Mouse (Mus musculus) MEL (cell line): ENCODE measurements around the gene Gfod1. TPM values are rescaled to one million over a fixed set of nuclear protein-coding genes. Genes with fewer than 3 reads are reported as not detected.

Experiments used
- DNase-seq: peaks from one replicate; pipeline ENCODE4 v3.0.0; 2011; ENCODE audit warnings: low read depth, low spot score
- H3K27ac ChIP-seq: 2 replicates; pipeline ENCODE4 v1.5.1; 2012; ENCODE audit warnings: low read depth, mild to moderate bottlenecking, control low read depth, low read length, moderate library complexity; ENCODE audit not compliant: control insufficient read depth
- H3K27me3 ChIP-seq, 2 experiments: fragments of 150-350 bp in 1 of 2; sonication (generic) in 1 of 2; 2 replicates each; pipeline ENCODE4 v1.6.1; 2012; ENCODE audit warnings: low read length in 2 of 2, mild to moderate bottlenecking in 2 of 2, improper control_type of control experiment in 1 of 2, moderate library complexity in 1 of 2; ENCODE audit not compliant: insufficient read depth in 2 of 2, control insufficient read depth in 1 of 2
- H3K36me3 ChIP-seq, 2 experiments: 2 replicates each; pipeline ENCODE4 v1.6.1; 2012 to 2014; ENCODE audit warnings: low read length in 2 of 2, improper control_type of control experiment in 1 of 2, inconsistent platforms in 1 of 2, mild to moderate bottlenecking in 1 of 2; ENCODE audit not compliant: insufficient read depth in 2 of 2, control insufficient read depth in 1 of 2
- H3K4me1 ChIP-seq, 2 experiments: fragments of 150-350 bp in 1 of 2; sonication (generic) in 1 of 2; 2 replicates each; pipeline ENCODE4 v1.6.1; 2012; ENCODE audit warnings: low read length in 2 of 2, improper control_type of control experiment in 1 of 2, mild to moderate bottlenecking in 1 of 2; ENCODE audit not compliant: insufficient read depth in 2 of 2, control insufficient read depth in 1 of 2
- H3K4me3 ChIP-seq, 2 experiments: fragments of 150-350 bp in 1 of 2; sonication (generic) in 1 of 2; 2 replicates each; pipeline ENCODE4 v1.5.1; 2012; ENCODE audit warnings: low read depth in 2 of 2, low read length in 2 of 2, mild to moderate bottlenecking in 2 of 2, moderate library complexity in 2 of 2, control low read depth in 1 of 2, improper control_type of control experiment in 1 of 2; ENCODE audit not compliant: control insufficient read depth in 1 of 2, insufficient read depth in 1 of 2
- H3K79me2 ChIP-seq: 2 replicates; pipeline ENCODE4 v1.6.1; 2012; ENCODE audit warnings: mild to moderate bottlenecking, low read length, moderate library complexity; ENCODE audit not compliant: control insufficient read depth, poor library complexity, insufficient read depth
- H3K9ac ChIP-seq: 2 replicates; pipeline ENCODE4 v1.6.1; 2012; ENCODE audit warnings: low read depth, mild to moderate bottlenecking, control low read depth, low read length, moderate library complexity; ENCODE audit not compliant: control insufficient read depth, poor library complexity, severe bottlenecking
- H3K9me3 ChIP-seq: fragments of 150-350 bp; sonication (generic); replicated peaks from 2 replicates; pipeline ENCODE4 v1.6.1; 2012; ENCODE audit warnings: mild to moderate bottlenecking, low read length, improper control_type of control experiment, moderate library complexity; ENCODE audit not compliant: insufficient read depth
- CTCF ChIP-seq, 3 experiments: IDR thresholded peaks in 2 of 3; conservative IDR thresholded peaks in 1 of 3; 2 replicates each; pipeline ENCODE4 v1.5.1; 2011 to 2012; ENCODE audit warnings: low read length in 3 of 3, low read depth in 2 of 3, mild to moderate bottlenecking in 2 of 3, improper control_type of control experiment in 1 of 3, inconsistent platforms in 1 of 3, mixed read lengths in 1 of 3, moderate library complexity in 1 of 3; ENCODE audit not compliant: control insufficient read depth in 1 of 3, insufficient read depth in 1 of 3, poor library complexity in 1 of 3, severe bottlenecking in 1 of 3
- E2F4 ChIP-seq: IDR thresholded peaks from 2 replicates; pipeline ENCODE4 v1.6.1; 2011; ENCODE audit warnings: low read depth, low read length, improper control_type of control experiment, borderline replicate concordance
- EP300 ChIP-seq, 2 experiments: IDR thresholded peaks; 2 replicates each; pipeline ENCODE4 v1.6.1; 2011; ENCODE audit warnings: improper control_type of control experiment in 2 of 2, low read length in 2 of 2, low read depth in 1 of 2, mild to moderate bottlenecking in 1 of 2
- ETS1 ChIP-seq: IDR thresholded peaks from 2 replicates; pipeline ENCODE4 v1.6.1; 2012; ENCODE audit warnings: low read depth, mild to moderate bottlenecking, inconsistent platforms, low read length, improper control_type of control experiment, moderate library complexity
- GABPA ChIP-seq: IDR thresholded peaks from 2 replicates; pipeline ENCODE4 v1.6.1; 2012; ENCODE audit warnings: low read depth, mild to moderate bottlenecking, inconsistent platforms, low read length, improper control_type of control experiment, moderate library complexity
- GATA1 ChIP-seq: IDR thresholded peaks from 2 replicates; pipeline ENCODE4 v1.6.1; 2011; ENCODE audit warnings: low read depth, low read length, improper control_type of control experiment
- HCFC1 ChIP-seq: IDR thresholded peaks from 2 replicates; pipeline ENCODE4 v1.6.1; 2012; ENCODE audit warnings: low read depth, mild to moderate bottlenecking, inconsistent platforms, low read length, improper control_type of control experiment, moderate library complexity
- MAFK ChIP-seq: IDR thresholded peaks from 2 replicates; pipeline ENCODE4 v1.6.1; 2011; ENCODE audit warnings: low read depth, mild to moderate bottlenecking, low read length, improper control_type of control experiment, borderline replicate concordance
- MAX ChIP-seq: IDR thresholded peaks from 2 replicates; pipeline ENCODE4 v1.6.1; 2011; ENCODE audit warnings: low read length, improper control_type of control experiment
- MAZ ChIP-seq: IDR thresholded peaks from 2 replicates; pipeline ENCODE4 v1.6.1; 2012; ENCODE audit warnings: low read depth, mild to moderate bottlenecking, inconsistent platforms, low read length, improper control_type of control experiment
- MEF2A ChIP-seq: IDR thresholded peaks from 2 replicates; pipeline ENCODE4 v1.6.1; 2014; ENCODE audit warnings: low read depth, mild to moderate bottlenecking, inconsistent platforms, low read length, improper control_type of control experiment; ENCODE audit not compliant: poor library complexity, insufficient replicate concordance, severe bottlenecking; ENCODE audit errors: extremely low read depth
- MXI1 ChIP-seq: IDR thresholded peaks from 2 replicates; pipeline ENCODE4 v1.6.1; 2011; ENCODE audit warnings: mild to moderate bottlenecking, low read depth, low read length, improper control_type of control experiment
- MYC ChIP-seq: IDR thresholded peaks from 2 replicates; pipeline ENCODE4 v1.6.1; 2011; ENCODE audit warnings: low read depth, mild to moderate bottlenecking, low read length, improper control_type of control experiment, moderate library complexity
- NRF1 ChIP-seq: IDR thresholded peaks from 2 replicates; pipeline ENCODE4 v1.6.1; 2014; ENCODE audit warnings: low read depth, mild to moderate bottlenecking, inconsistent platforms, low read length, improper control_type of control experiment, moderate library complexity; ENCODE audit not compliant: poor library complexity, insufficient read depth, severe bottlenecking
- RCOR1 ChIP-seq: IDR thresholded peaks from 2 replicates; pipeline ENCODE4 v1.6.1; 2012; ENCODE audit warnings: low read depth, mild to moderate bottlenecking, inconsistent platforms, low read length, improper control_type of control experiment
- SIN3A ChIP-seq: IDR thresholded peaks from 2 replicates; pipeline ENCODE4 v1.6.1; 2012; ENCODE audit warnings: low read length, improper control_type of control experiment, inconsistent platforms
- SMC3 ChIP-seq: IDR thresholded peaks from 2 replicates; pipeline ENCODE4 v1.6.1; 2011; ENCODE audit warnings: low read depth, low read length, improper control_type of control experiment
- TCF12 ChIP-seq: IDR thresholded peaks from 2 replicates; pipeline ENCODE4 v1.6.1; 2014; ENCODE audit warnings: low read depth, mild to moderate bottlenecking, inconsistent platforms, low read length, improper control_type of control experiment, moderate library complexity
- UBTF ChIP-seq: IDR thresholded peaks from 2 replicates; pipeline ENCODE4 v1.6.1; 2012; ENCODE audit warnings: low read depth, mild to moderate bottlenecking, inconsistent platforms, low read length, improper control_type of control experiment, moderate library complexity, borderline replicate concordance; ENCODE audit not compliant: insufficient read depth
- USF2 ChIP-seq, 2 experiments: IDR thresholded peaks; 2 replicates each; pipeline ENCODE4 v1.6.1; 2011 to 2012; ENCODE audit warnings: improper control_type of control experiment in 2 of 2, low read length in 2 of 2, borderline replicate concordance in 1 of 2, inconsistent platforms in 1 of 2, low read depth in 1 of 2, mild to moderate bottlenecking in 1 of 2; ENCODE audit not compliant: insufficient read depth in 1 of 2
- ZC3H11A ChIP-seq: IDR thresholded peaks from 2 replicates; pipeline ENCODE4 v1.6.1; 2012; ENCODE audit warnings: low read depth, mild to moderate bottlenecking, inconsistent platforms, low read length, improper control_type of control experiment
- ZMIZ1 ChIP-seq: IDR thresholded peaks from 2 replicates; pipeline ENCODE4 v1.6.1; 2012; ENCODE audit warnings: low read depth, mild to moderate bottlenecking, inconsistent platforms, low read length, improper control_type of control experiment, moderate library complexity
- ZNF384 ChIP-seq: IDR thresholded peaks from 2 replicates; pipeline ENCODE4 v1.6.1; 2012; ENCODE audit warnings: low read depth, mild to moderate bottlenecking, inconsistent platforms, low read length, improper control_type of control experiment
- polyA plus RNA-seq, 2 experiments: library from polyadenylated mRNA; stranded (reverse) in 1 of 2; unstranded in 1 of 2; fragments of >175 nt in 1 of 2; fragments of >200 nt in 1 of 2; gene quantifications; 2 replicates each; pipeline versions ENCODE4 v1.2.1 to v1.2.4; 2012; ENCODE audit warnings: low replicate concordance in 2 of 2, low read depth in 1 of 2; ENCODE audit not compliant: insufficient read length in 2 of 2, insufficient read depth in 1 of 2, missing spikeins in 1 of 2
- total RNA-seq: library from RNA; depleted of rRNA; stranded (reverse); fragments of 300-350 nt; gene quantifications from 2 replicates; pipeline ENCODE4 v1.2.3, GENCODE M21; 2012

The Gfod1 gene
- total and polyA plus RNA-seq, 3 experiments: 0.27 to 0.93 TPM; not detected in 1

GRCm38 (mm10) chr13:43303161-43303965, 609 bp downstream of the Gfod1 start:
- Histone ChIP-seq H3K9ac (peak overlapping the region; percentile 62), H3K9me3 (no peaks in the 10 kb centered on the region), H3K4me1 (peaks cover 0 to 11% of the 10 kb centered on the region in 2 experiments; a peak in 2 of 4 replicates), H3K4me3 (peak overlapping the region; percentile 44 to 53), H3K27me3 (no peaks in the 10 kb centered on the region), H3K79me2 (no peaks in the 10 kb centered on the region), H3K27ac (no peak overlapping the region), H3K36me3 (peaks cover 0 to 5% of the 10 kb centered on the region in 2 experiments; a peak in 2 of 4 replicates)
- TF ChIP-seq SMC3: no peak
- no peak for TF ChIP-seq ZMIZ1
- no peak for TF ChIP-seq ZNF384
- no peak for TF ChIP-seq GATA1
- DNase-seq: peak; percentile 41

DNA sequence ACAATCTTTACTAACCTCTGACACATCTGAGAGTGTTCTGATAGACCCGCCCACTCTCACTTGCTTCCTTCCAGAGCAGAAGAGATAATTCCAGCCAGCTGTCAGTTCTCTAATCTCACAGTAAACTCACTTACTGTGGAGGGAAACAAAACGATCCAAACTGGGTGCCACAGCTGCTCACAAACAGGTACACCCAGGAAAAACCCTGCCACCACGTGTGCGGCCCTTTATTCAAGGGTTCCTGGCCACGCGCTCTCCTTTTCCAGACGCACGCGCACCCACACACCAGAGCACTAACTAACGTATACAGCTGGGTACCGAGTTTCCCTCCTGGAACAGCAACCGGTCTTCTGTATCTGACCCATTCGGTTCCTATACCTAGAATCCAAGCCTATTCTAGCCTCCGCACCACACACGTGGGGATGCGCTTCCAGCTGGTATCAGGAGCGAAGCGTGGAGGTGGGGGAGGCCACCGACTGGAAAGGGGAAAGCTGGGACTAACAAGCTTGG, 1.3 kb downstream of the Gfod1 start:
- H3K9ac ChIP-seq: no peak overlapping the region
- H3K27me3 ChIP-seq: no peaks in the 10 kb centered on the region
- TF ChIP-seq MAZ: no peak
- TF ChIP-seq ZNF384: no peak
- no peak for TF ChIP-seq ZC3H11A
- TF ChIP-seq RCOR1: peak; percentile 54; the same call in 1 of the 2 replicates
- TF ChIP-seq NRF1: 0 out of 2 replicates have a peak, but pooled peaks have one; percentile 8
- no peak for TF ChIP-seq USF2 (IDR thresholded peaks at IDR 0.05; ENCODE audit: borderline replicate concordance in 1 of 2, insufficient read depth in 1 of 2, low read depth in 1 of 2, low read length in 2 of 2)
- no peak for TF ChIP-seq ZMIZ1
- peak; percentile 49 to 64 for TF ChIP-seq EP300 (IDR thresholded peaks at IDR 0.05; ENCODE audit: low read depth in 1 of 2, low read length in 2 of 2)
- no peak for TF ChIP-seq MEF2A
- peak; percentile 67; the same call in 1 of the 2 replicates for TF ChIP-seq MAX
- no peak for TF ChIP-seq CTCF (IDR thresholded peaks at IDR 0.05 in 2 of 3, conservative IDR thresholded peaks at IDR 0.05 in 1 of 3; ENCODE audit: control insufficient read depth in 1 of 3, insufficient read depth in 1 of 3, low read depth in 2 of 3, low read length in 3 of 3, poor library complexity in 1 of 3, severe bottlenecking in 1 of 3)
- no peak for TF ChIP-seq SMC3
- no peak for TF ChIP-seq HCFC1
- peak; percentile 82 for TF ChIP-seq SIN3A
- no peak for TF ChIP-seq MAFK
- peak; percentile 83 for TF ChIP-seq ETS1
- peak; percentile 76 for TF ChIP-seq MXI1
- no peak for TF ChIP-seq MYC
- TF ChIP-seq GATA1: peak; percentile 71
- TF ChIP-seq TCF12: peak; percentile 43; the same call in 1 of the 2 replicates
- no peak for TF ChIP-seq GABPA
- no peak for TF ChIP-seq UBTF
- TF ChIP-seq E2F4: 0 out of 2 replicates have a peak, but pooled peaks have one; percentile 32
- H3K4me3 ChIP-seq: peak overlapping the region; percentile 32 to 53; a peak in 3 of 4 replicates
- DNase-seq: peak; percentile 61
- no peaks in the 10 kb centered on the region for H3K9me3 ChIP-seq
- peaks cover 0 to 11% of the 10 kb centered on the region in 2 experiments; a peak in 2 of 4 replicates for H3K4me1 ChIP-seq
- H3K79me2 ChIP-seq: no peaks in the 10 kb centered on the region
- no peak overlapping the region for H3K27ac ChIP-seq
- H3K36me3 ChIP-seq: peaks cover 0 to 5% of the 10 kb centered on the region in 2 experiments; a peak in 2 of 4 replicates
